Mouse (Mus musculus): Measurements from ENCODE around the gene Tap1. TPM values are rescaled to one million over a fixed set of nuclear protein-coding genes. Genes with fewer than 3 reads are reported as not detected.
"Not testable (repeated sequence)": the region's sequence is repeated elsewhere in the genome, so short reads cannot be mapped to it uniquely, and the experiment has no call there.

Tap1 gene
- polyA plus RNA-seq, 1 experiment from 2014 or later = 3.2 TPM

DNA sequence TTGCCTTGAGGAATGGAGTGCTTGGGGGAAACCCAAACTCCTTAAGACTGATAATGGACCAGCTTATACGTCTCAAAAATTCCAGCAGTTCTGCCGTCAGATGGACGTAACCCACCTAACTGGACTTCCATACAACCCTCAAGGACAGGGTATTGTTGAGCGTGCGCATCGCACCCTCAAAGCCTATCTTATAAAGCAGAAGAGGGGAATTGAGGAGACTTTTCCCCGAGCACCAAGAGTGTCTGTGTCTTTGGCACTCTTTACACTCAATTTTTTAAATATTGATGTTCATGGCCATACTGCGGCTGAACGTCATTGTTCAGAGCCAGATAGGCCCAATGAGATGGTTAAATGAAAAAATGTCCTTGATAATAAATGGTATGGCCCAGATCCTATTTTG is 43.6 kb downstream of the Tap1 start:
- not testable (repeated sequence) for H3K9me3 ChIP-seq (replicated peaks); H3K36me3 ChIP-seq

DNA sequence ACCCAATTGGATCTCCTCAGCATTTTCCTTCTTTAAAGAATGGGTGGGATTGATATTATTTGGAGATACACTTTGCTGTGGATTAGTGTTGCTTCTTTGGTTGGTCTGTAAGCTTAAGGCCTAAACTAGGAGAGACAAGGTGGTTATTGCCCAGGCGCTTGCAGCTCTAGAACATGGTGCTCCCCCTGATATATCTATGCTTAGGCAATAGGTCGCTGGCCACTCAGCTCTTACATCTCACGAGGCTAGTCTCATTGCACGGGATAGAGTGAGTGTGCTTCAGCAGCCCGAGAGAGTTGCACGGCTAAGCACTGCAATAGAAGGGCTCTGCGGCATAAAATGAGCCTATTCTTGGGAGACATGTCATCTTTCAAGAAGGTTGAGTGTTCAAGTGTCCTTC is 44.7 kb downstream of the Tap1 start:
- H3K4me3 ChIP-seq; H3K9me3 ChIP-seq (replicated peaks); DNase-seq (ENCODE audit: low spot score); H3K4me1 ChIP-seq; H3K27ac ChIP-seq; H3K36me3 ChIP-seq; H3K27me3 ChIP-seq (ENCODE audit: low read depth, poor library complexity, severe bottlenecking): not testable (repeated sequence)
- 84% methylated on average over 6 of the region's 7 CpGs for WGBS

More for the DNA sequence above, 43.6 kb downstream of the Tap1 start:
- H3K4me1 ChIP-seq; H3K27ac ChIP-seq; H3K4me3 ChIP-seq; H3K27me3 ChIP-seq (ENCODE audit: low read depth, poor library complexity, severe bottlenecking); DNase-seq (ENCODE audit: low spot score): not testable (repeated sequence)
- 91% methylated on average over 9 of the region's 9 CpGs for WGBS

- Histone ChIP-seq H3K4me3 (no peak overlapping the region), H3K27me3 (ENCODE audit: low read depth, poor library complexity, severe bottlenecking) (no peaks in the 10 kb centered on the region), H3K36me3 (no peaks in the 10 kb centered on the region), H3K27ac (no peak overlapping the region), H3K9me3 (replicated peaks) (no peaks in the 10 kb centered on the region), H3K4me1 (no peaks in the 10 kb centered on the region)
- 61% methylated on average over 9 of the region's 9 CpGs for WGBS
- peak; percentile 52 for DNase-seq (ENCODE audit: low spot score)
These were observed 47.6 kb downstream of the Tap1 start for GRCm38 (mm10) chr17:34234926-34235325.

DNA sequence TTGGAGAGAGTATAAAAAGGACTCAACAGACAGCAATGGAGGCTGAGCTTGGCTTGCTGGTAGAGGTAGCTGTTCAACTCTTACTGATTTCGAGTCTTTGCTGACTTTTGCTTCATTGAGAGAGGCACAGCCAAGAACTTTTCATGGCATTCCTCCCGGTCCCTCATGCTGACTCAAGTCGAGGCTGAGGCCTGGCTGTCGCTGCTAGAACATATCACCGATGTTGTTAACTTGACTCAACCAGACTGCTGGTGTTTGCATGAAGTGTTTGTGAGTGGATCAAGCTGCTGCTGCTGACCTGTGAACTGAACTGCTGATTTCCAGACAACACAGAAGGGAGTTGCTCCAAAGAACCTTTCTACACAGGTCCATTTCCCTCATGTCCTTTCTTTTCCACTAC is 49.3 kb downstream of the Tap1 start:
- Histone ChIP-seq H3K9me3 (replicated peaks) (no peaks in the 10 kb centered on the region), H3K4me3 (no peak overlapping the region), H3K4me1 (no peaks in the 10 kb centered on the region), H3K27ac (no peak overlapping the region), H3K27me3 (ENCODE audit: low read depth, poor library complexity, severe bottlenecking) (no peaks in the 10 kb centered on the region), H3K36me3 (no peaks in the 10 kb centered on the region)
- DNase-seq (ENCODE audit: low spot score) = no peak
- 86% methylated on average over 5 of the region's 5 CpGs for WGBS

- Histone ChIP-seq H3K9me3 (replicated peaks) (no peaks in the 10 kb centered on the region), H3K27ac (no peak overlapping the region)
- WGBS = 84% methylated on average over 3 of the region's 3 CpGs
These were observed 50.4 kb downstream of the Tap1 start for GRCm38 (mm10) chr17:34237741-34238140.

DNA sequence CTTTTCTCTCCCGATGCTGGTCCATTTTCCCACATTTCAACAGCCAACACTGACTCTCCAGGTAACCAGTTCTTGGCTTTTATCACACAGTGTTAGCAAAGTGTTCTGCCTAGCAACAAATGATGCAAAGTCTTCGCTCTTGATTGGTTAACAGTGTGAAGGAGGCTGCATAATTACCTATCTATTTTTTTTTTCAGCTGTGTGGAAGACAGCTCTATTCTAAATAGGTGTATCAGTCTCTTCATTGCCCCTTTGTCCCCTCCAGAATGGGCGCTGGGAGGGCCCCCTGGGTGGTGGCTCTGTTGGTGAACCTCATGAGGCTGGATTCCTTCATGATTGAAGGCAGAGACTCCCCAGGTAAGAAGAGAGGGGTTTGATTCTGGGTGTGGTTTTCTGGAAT is 51.4 kb downstream of the Tap1 start, which contains the start of gene H2-Ob:
TSS of gene H2-Ob (plus strand) at position 198 of the 400 bp plus-strand sequence.
- H3K4me1 ChIP-seq = no peaks in the 10 kb centered on the region
- DNase-seq (ENCODE audit: low spot score) = no peak
- H3K36me3 ChIP-seq = no peaks in the 10 kb centered on the region
- H3K27me3 ChIP-seq (ENCODE audit: low read depth, poor library complexity, severe bottlenecking) = no peaks in the 10 kb centered on the region
- H3K4me3 ChIP-seq = no peak within 1 kb of the TSS
- H3K9me3 ChIP-seq (replicated peaks) = no peaks in the 10 kb centered on the region
- WGBS = 67% methylated on average over 3 of the region's 3 CpGs
- H3K27ac ChIP-seq = no peak within 1 kb of the TSS

More at GRCm38 (mm10) chr17:34237741-34238140, 50.4 kb downstream of the Tap1 start:
- no peaks in the 10 kb centered on the region for H3K36me3 ChIP-seq
- H3K27me3 ChIP-seq (ENCODE audit: low read depth, poor library complexity, severe bottlenecking) = no peaks in the 10 kb centered on the region
- H3K4me1 ChIP-seq = no peaks in the 10 kb centered on the region
- no peak for DNase-seq (ENCODE audit: low spot score)
- no peak overlapping the region for H3K4me3 ChIP-seq

- no peak overlapping the region for H3K4me3 ChIP-seq
- H3K27me3 ChIP-seq (ENCODE audit: low read depth, poor library complexity, severe bottlenecking) = no peaks in the 10 kb centered on the region
- H3K36me3 ChIP-seq = no peaks in the 10 kb centered on the region
- no peak overlapping the region for H3K27ac ChIP-seq
- no peaks in the 10 kb centered on the region for H3K4me1 ChIP-seq
- H3K9me3 ChIP-seq (replicated peaks) = no peaks in the 10 kb centered on the region
- DNase-seq (ENCODE audit: low spot score) = no peak
- WGBS = 78% methylated on average over 10 of the region's 10 CpGs
These were observed 52.3 kb downstream of the Tap1 start for GRCm38 (mm10) chr17:34239601-34240041.

GRCm38 (mm10) chr17:34240366-34240765 is 53.0 kb downstream of the Tap1 start:
- H3K9me3 ChIP-seq (replicated peaks) = no peaks in the 10 kb centered on the region
- DNase-seq (ENCODE audit: low spot score) = no peak
- H3K4me3 ChIP-seq = no peak overlapping the region
- H3K36me3 ChIP-seq = no peaks in the 10 kb centered on the region
- 81% methylated on average over 3 of the region's 3 CpGs for WGBS
- H3K27me3 ChIP-seq (ENCODE audit: low read depth, poor library complexity, severe bottlenecking) = no peaks in the 10 kb centered on the region
- no peaks in the 10 kb centered on the region for H3K4me1 ChIP-seq
- H3K27ac ChIP-seq = no peak overlapping the region

- Histone ChIP-seq H3K27me3 (ENCODE audit: low read depth, poor library complexity, severe bottlenecking) (no peaks in the 10 kb centered on the region), H3K36me3 (no peaks in the 10 kb centered on the region), H3K27ac (no peak overlapping the region), H3K9me3 (replicated peaks) (no peaks in the 10 kb centered on the region), H3K4me1 (no peaks in the 10 kb centered on the region), H3K4me3 (no peak overlapping the region)
- no peak for DNase-seq (ENCODE audit: low spot score)
- WGBS = 81% methylated on average over 6 of the region's 6 CpGs
These were observed 53.6 kb downstream of the Tap1 start for GRCm38 (mm10) chr17:34240916-34241315.

- DNase-seq (ENCODE audit: low spot score) = no peak
- 82% methylated on average over 4 of the region's 4 CpGs for WGBS
- Histone ChIP-seq H3K27me3 (ENCODE audit: low read depth, poor library complexity, severe bottlenecking) (no peaks in the 10 kb centered on the region), H3K4me3 (no peak overlapping the region), H3K36me3 (no peaks in the 10 kb centered on the region), H3K4me1 (no peaks in the 10 kb centered on the region), H3K27ac (no peak overlapping the region), H3K9me3 (replicated peaks) (no peaks in the 10 kb centered on the region)
These were observed 57.3 kb downstream of the Tap1 start for GRCm38 (mm10) chr17:34244656-34245055.

Other genes starting within 250 kb of the Tap1 start
- gene Pfdn6, start 247.2 kb upstream of the Tap1 start, polyA plus RNA-seq (2016; fragmentation: Nextera tagmentation; extraction: Ambion mirVana) = 212 and 258 TPM in 2 replicates
- 61.7 and 78.2 TPM in 2 replicates for gene Wdr46, start 246.9 kb upstream of the Tap1 start, polyA plus RNA-seq (2016; fragmentation: Nextera tagmentation; extraction: Ambion mirVana)
- 2.9 and 3.9 TPM in 2 replicates for gene B3galt4, start 236.1 kb upstream of the Tap1 start, polyA plus RNA-seq (2016; fragmentation: Nextera tagmentation; extraction: Ambion mirVana)
- 49.8 and 50.3 TPM in 2 replicates for gene Vps52, start 231.7 kb upstream of the Tap1 start, polyA plus RNA-seq (2016; fragmentation: Nextera tagmentation; extraction: Ambion mirVana)
- gene Rps18, start 231.6 kb upstream of the Tap1 start, polyA plus RNA-seq (2016; fragmentation: Nextera tagmentation; extraction: Ambion mirVana) = 1,605 and 1,760 TPM in 2 replicates
- gene H2-K1, start 187.2 kb upstream of the Tap1 start, polyA plus RNA-seq (2016; fragmentation: Nextera tagmentation; extraction: Ambion mirVana) = 2.9 and 4.7 TPM in 2 replicates
- gene Ring1, start 162.9 kb upstream of the Tap1 start, polyA plus RNA-seq (2016; fragmentation: Nextera tagmentation; extraction: Ambion mirVana) = 11.8 and 15.0 TPM in 2 replicates
- gene H2-Ke6, start 159.5 kb upstream of the Tap1 start, polyA plus RNA-seq (2016; fragmentation: Nextera tagmentation; extraction: Ambion mirVana) = 25.9 and 33.7 TPM in 2 replicates
- gene Slc39a7, start 155.9 kb upstream of the Tap1 start, polyA plus RNA-seq (2016; fragmentation: Nextera tagmentation; extraction: Ambion mirVana) = 196 TPM in 2 replicates
- gene Rxrb, start 155.7 kb upstream of the Tap1 start, polyA plus RNA-seq (2016; fragmentation: Nextera tagmentation; extraction: Ambion mirVana) = 49.9 and 51.0 TPM in 2 replicates
- 0.43 and 2.5 TPM in 2 replicates for gene Col11a2, start 148.1 kb upstream of the Tap1 start, polyA plus RNA-seq (2016; fragmentation: Nextera tagmentation; extraction: Ambion mirVana)
- gene H2-Oa, start 95.2 kb upstream of the Tap1 start, polyA plus RNA-seq (2016; fragmentation: Nextera tagmentation; extraction: Ambion mirVana) = 0.31 and 0.66 TPM in 2 replicates
- gene H2-DMa, start 68.0 kb upstream of the Tap1 start, polyA plus RNA-seq (2016; fragmentation: Nextera tagmentation; extraction: Ambion mirVana) = 4.2 and 5.3 TPM in 2 replicates
- 140 and 145 TPM in 2 replicates for gene Brd2, start 64.9 kb upstream of the Tap1 start, polyA plus RNA-seq (2016; fragmentation: Nextera tagmentation; extraction: Ambion mirVana)
- 0.18 and 0.40 TPM in 2 replicates for gene H2-DMb2, start 44.2 kb upstream of the Tap1 start, polyA plus RNA-seq (2016; fragmentation: Nextera tagmentation; extraction: Ambion mirVana)
- 0.18 and 0.51 TPM in 2 replicates for gene H2-DMb1, start 34.5 kb upstream of the Tap1 start, polyA plus RNA-seq (2016; fragmentation: Nextera tagmentation; extraction: Ambion mirVana)
- gene Psmb9, start 211 bp downstream of the Tap1 start, polyA plus RNA-seq (2016; fragmentation: Nextera tagmentation; extraction: Ambion mirVana) = 0.78 and 1.1 TPM in 2 replicates
- gene Psmb8, start 10.2 kb downstream of the Tap1 start, polyA plus RNA-seq (2016; fragmentation: Nextera tagmentation; extraction: Ambion mirVana) = 0.74 and 0.87 TPM in 2 replicates
- 0.49 and 0.61 TPM in 2 replicates for gene Tap2, start 16.0 kb downstream of the Tap1 start, polyA plus RNA-seq (2016; fragmentation: Nextera tagmentation; extraction: Ambion mirVana)
- not detected in 2 replicates for gene H2-Ob, start 51.4 kb downstream of the Tap1 start, polyA plus RNA-seq (2016; fragmentation: Nextera tagmentation; extraction: Ambion mirVana)
- gene H2-Ab1, start 70.1 kb downstream of the Tap1 start, polyA plus RNA-seq (2016; fragmentation: Nextera tagmentation; extraction: Ambion mirVana) = 6.7 and 9.9 TPM in 2 replicates
- gene H2-Aa, start 100.3 kb downstream of the Tap1 start, polyA plus RNA-seq (2016; fragmentation: Nextera tagmentation; extraction: Ambion mirVana) = not detected in 2 replicates
- 0.80 and 0.83 TPM in 2 replicates for gene H2-Eb1, start 118.3 kb downstream of the Tap1 start, polyA plus RNA-seq (2016; fragmentation: Nextera tagmentation; extraction: Ambion mirVana)
- not detected in 2 replicates for gene H2-Eb2, start 138.1 kb downstream of the Tap1 start, polyA plus RNA-seq (2016; fragmentation: Nextera tagmentation; extraction: Ambion mirVana)
- gene Btnl2, start 167.3 kb downstream of the Tap1 start, polyA plus RNA-seq (2016; fragmentation: Nextera tagmentation; extraction: Ambion mirVana) = not detected in 2 replicates
- gene Btnl1, start 189.6 kb downstream of the Tap1 start, polyA plus RNA-seq (2016; fragmentation: Nextera tagmentation; extraction: Ambion mirVana) = not detected in 2 replicates
- gene BC051142, start 211.3 kb downstream of the Tap1 start, polyA plus RNA-seq (2016; fragmentation: Nextera tagmentation; extraction: Ambion mirVana) = 0.53 and 1.3 TPM in 2 replicates